Mouse (Mus musculus) limb, embryonic 13.5 days (tissue): ENCODE data around the gene Castor2. TPM values are rescaled to one million over a fixed set of nuclear protein-coding genes. Genes with fewer than 3 reads are reported as not detected.

ENCODE experiments used
- ATAC-seq: fragments of 200-750 bp; cut with Nextera tagmentation; 2 replicates; pipeline ENCODE4 v1.8.0; 2017; ENCODE audit warnings: low read depth, moderate number of reproducible peaks, moderate TSS enrichment; ENCODE audit not compliant: low FRiP score
- H3K27ac ChIP-seq: fragments of 300-500 bp; sonication (generic); 2 replicates; pipeline ENCODE4 v1.5.1; 2015; ENCODE audit warnings: inconsistent platforms, mild to moderate bottlenecking, moderate library complexity
- H3K27me3 ChIP-seq: fragments of 300-500 bp; sonication (generic); 2 replicates; pipeline ENCODE4 v1.6.1; 2015; ENCODE audit warnings: mild to moderate bottlenecking, inconsistent platforms
- H3K36me3 ChIP-seq: fragments of 300-500 bp; sonication (generic); 2 replicates; pipeline ENCODE4 v1.6.1; 2015; ENCODE audit warnings: inconsistent platforms, mild to moderate bottlenecking, moderate library complexity
- H3K4me1 ChIP-seq: fragments of 300-500 bp; sonication (generic); 2 replicates; pipeline ENCODE4 v1.6.1; 2015; ENCODE audit warnings: inconsistent platforms
- H3K4me2 ChIP-seq: fragments of 300-500 bp; sonication (generic); replicated peaks from 2 replicates; pipeline ENCODE4 v1.6.1; 2015; ENCODE audit warnings: inconsistent platforms, mild to moderate bottlenecking, moderate library complexity
- H3K4me3 ChIP-seq: fragments of 300-500 bp; sonication (generic); 2 replicates; pipeline ENCODE4 v1.5.1; 2015; ENCODE audit warnings: moderate library complexity, mild to moderate bottlenecking, inconsistent platforms
- H3K9ac ChIP-seq: fragments of 300-500 bp; sonication (generic); 2 replicates; pipeline ENCODE4 v1.6.1; 2015; ENCODE audit warnings: mild to moderate bottlenecking, inconsistent platforms
- H3K9me3 ChIP-seq: fragments of 300-500 bp; sonication (generic); 2 replicates; pipeline ENCODE4 v1.6.1; 2016; ENCODE audit warnings: inconsistent platforms
- WGBS: fragments of 180-500 bp; shearing (Covaris S2); methylation state at CpG from one replicate; pipeline ENCODE4 v1.1.7; 2015; 5-methylcytosine and 5-hydroxymethylcytosine counted together
- polyA plus RNA-seq: library from polyadenylated mRNA; unstranded; fragments of >200 nt; fragmentation: Nextera tagmentation; extraction: Ambion mirVana; gene quantifications from 2 replicates; pipeline ENCODE4 v1.2.1, GENCODE M21; 2015

The Castor2 gene
- polyA plus RNA-seq, 1 experiment from 2014 or later = 10.4 TPM

DNA sequence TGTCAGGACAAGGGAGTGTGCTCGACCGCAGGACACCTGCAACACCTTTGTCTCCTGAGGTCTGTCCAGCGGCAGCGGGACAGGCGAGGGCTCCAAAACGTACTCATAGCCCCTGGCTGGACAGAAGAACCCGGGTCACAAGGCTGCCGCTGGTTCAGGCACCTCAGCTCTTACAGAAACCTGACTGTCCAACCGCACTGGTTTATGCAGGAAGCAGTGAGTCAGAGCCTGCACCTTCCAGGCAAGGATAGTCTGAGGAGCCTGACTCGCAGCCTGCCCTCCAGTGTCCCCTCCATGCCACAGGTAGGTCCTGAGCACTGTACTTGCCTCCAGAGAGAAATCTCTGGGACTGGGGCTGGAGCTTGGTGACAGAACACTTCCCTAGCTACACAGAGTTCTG is 69.7 kb downstream of the Castor2 start:
- no peak overlapping the region for H3K9ac ChIP-seq
- 92% methylated on average over 8 of the region's 10 CpGs for WGBS
- H3K36me3 ChIP-seq = peaks cover 68% of the 10 kb centered on the region
- no peak overlapping the region for H3K4me3 ChIP-seq
- peaks cover 10% of the 10 kb centered on the region for H3K4me1 ChIP-seq
- H3K27me3 ChIP-seq = no peaks in the 10 kb centered on the region
- H3K27ac ChIP-seq = no peak overlapping the region
- no peaks in the 10 kb centered on the region for H3K9me3 ChIP-seq
- H3K4me2 ChIP-seq = no peak overlapping the region
- no peak for ATAC-seq

DNA sequence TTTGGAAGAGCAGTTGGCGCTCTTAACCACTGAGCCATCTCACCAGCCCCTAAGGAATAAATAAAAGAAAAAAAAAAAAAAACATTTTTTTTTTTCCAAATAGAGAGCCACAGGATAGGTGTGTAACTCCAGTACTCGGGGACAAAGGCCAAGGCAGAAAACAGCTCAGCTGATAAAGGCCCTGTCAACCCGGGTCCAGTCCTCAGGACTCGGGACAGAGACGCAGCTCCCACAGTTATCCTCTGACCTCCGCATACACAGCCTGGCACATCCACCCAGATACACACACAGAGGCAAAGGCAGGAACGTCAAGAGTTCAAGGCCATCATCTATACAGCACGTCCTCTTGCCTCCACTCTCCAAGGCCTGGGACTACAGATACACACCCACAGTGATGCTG is 70.7 kb downstream of the Castor2 start:
- Histone ChIP-seq H3K4me1 (peaks cover 13% of the 10 kb centered on the region), H3K36me3 (peaks cover 61% of the 10 kb centered on the region), H3K4me3 (no peak overlapping the region), H3K4me2 (no peak overlapping the region), H3K27ac (no peak overlapping the region), H3K9me3 (no peaks in the 10 kb centered on the region), H3K27me3 (no peaks in the 10 kb centered on the region), H3K9ac (no peak overlapping the region)
- no peak for ATAC-seq
- WGBS = 94% methylated on average over 8 of the region's 8 CpGs

DNA sequence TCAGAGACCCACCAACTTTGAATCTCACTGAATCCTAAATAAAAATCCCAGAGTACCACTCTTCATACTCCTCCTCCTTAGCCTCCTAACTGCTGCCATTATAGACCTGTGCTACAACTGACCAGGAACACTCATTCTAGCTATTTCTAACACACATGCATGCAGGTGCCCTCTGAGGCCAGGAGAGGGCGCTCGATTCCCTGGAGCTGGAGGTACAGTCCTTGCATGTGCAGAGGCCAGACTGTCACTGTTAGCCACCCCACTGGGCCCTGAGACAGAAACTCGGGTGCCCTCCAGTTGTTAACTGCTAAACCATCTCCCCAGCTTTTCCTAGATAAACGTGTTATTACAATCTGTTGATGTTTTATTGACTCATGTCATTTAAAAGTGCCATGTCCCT is 73.7 kb downstream of the Castor2 start:
- Histone ChIP-seq H3K9ac (no peak overlapping the region), H3K4me2 (no peak overlapping the region), H3K27ac (no peak overlapping the region), H3K4me1 (peaks cover 18% of the 10 kb centered on the region), H3K9me3 (no peaks in the 10 kb centered on the region), H3K36me3 (peaks cover 38% of the 10 kb centered on the region), H3K27me3 (no peaks in the 10 kb centered on the region), H3K4me3 (no peak overlapping the region)
- WGBS = 44% methylated on average over 4 of the region's 4 CpGs
- ATAC-seq = no peak

DNA sequence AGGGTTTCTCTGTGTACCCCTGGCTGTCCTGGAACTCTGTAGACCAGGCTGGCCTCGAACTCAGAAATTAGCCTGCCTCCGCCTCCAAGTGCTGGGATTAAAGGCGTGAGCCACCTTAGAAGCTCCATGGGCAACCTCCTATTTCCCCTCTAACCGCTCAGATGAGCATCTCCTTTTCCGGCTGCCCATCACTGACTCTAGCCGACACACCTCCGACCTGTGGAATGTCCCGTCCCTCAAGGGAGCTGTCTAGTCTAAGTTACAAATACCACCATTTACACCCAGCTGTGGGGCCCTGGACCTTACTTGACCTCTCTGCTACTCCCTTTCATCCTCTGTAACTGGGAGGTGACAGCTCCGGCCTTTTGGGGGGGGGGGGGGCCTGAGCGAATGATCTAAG is 76.2 kb downstream of the Castor2 start:
- 5% methylated on average over 10 of the region's 10 CpGs for WGBS
- Histone ChIP-seq H3K4me2 (peak overlapping the region; percentile 89), H3K27me3 (no peaks in the 10 kb centered on the region), H3K4me1 (peaks cover 18% of the 10 kb centered on the region), H3K36me3 (peaks cover 24% of the 10 kb centered on the region), H3K27ac (peak overlapping the region; percentile 73; the same call in 1 of the 2 replicates), H3K4me3 (peak overlapping the region; percentile 75), H3K9me3 (no peaks in the 10 kb centered on the region), H3K9ac (peak overlapping the region; percentile 83)
- ATAC-seq = no peak

DNA sequence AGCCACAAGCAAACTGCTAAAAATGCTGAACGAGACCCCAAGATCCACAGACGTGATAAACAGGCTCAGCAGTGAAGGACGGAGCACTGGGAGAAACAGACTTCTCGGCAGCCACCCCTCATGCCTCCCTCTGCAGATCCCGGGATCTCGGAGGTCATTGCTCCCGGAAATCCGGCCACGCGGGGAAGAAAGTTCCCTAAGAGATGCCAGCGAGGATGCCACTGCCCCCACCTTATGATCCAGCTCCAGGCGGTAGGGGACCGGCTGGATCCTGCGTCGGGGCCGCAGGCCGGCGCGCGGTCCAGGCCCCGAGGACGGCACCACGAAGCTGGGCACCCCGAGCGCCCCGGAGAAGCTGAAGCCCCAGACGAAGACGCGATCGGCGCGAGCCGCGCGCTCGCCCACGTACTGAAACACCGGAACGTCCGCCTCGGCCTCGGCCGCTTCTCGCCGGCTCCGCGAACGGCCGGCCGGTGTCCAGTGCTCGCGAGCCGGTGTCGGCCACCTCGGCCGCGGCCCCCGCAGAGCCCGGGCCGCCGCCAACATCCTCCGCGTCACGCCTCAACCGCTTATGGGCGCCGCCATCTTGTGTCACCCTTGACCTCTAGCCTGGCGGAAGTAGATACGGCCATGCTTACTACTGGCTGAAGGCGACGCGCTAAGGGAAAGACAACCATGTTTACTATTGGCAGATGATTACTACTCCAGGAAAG is 76.8 kb downstream of the Castor2 start, which contains the start of gene Rcc1l:
Rcc1l (minus strand) TSS at position 606 of the 713 bp plus-strand sequence.
- Histone ChIP-seq H3K4me1 (peaks cover 18% of the 10 kb centered on the region), H3K36me3 (peaks cover 18% of the 10 kb centered on the region), H3K4me3 (peak within 1 kb of the TSS; percentile 75), H3K9ac (peak within 1 kb of the TSS; percentile 83), H3K27ac (peak within 1 kb of the TSS; percentile 73; the same call in 1 of the 2 replicates), H3K4me2 (peak within 1 kb of the TSS; percentile 89), H3K27me3 (no peaks in the 10 kb centered on the region), H3K9me3 (no peaks in the 10 kb centered on the region)
- peak; percentile 93 for ATAC-seq
- under 1% methylated on average over 72 of the region's 72 CpGs for WGBS

DNA sequence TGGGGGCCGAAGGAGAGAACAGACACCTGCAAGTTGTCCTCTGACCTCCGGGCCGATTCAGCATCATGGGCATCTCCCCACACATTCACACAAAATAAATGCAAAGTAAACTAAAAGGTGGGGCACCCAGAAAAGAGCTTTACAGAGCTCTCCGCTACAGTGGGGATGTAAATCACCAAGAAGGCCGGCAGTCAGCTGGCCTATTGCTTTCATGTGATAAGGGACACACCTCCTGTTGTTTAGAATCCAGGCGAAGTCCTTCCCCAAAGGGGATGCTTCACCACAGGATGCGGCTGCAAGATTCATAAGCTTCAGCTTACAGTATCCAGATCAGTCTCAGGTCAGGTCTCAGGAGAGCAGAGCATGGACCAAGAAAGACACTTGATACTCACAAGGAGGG is 79.0 kb downstream of the Castor2 start:
- WGBS = 76% methylated on average over 7 of the region's 7 CpGs
- Histone ChIP-seq H3K9me3 (no peaks in the 10 kb centered on the region), H3K4me2 (no peak overlapping the region), H3K27me3 (no peaks in the 10 kb centered on the region), H3K36me3 (no peaks in the 10 kb centered on the region), H3K4me3 (no peak overlapping the region), H3K9ac (no peak overlapping the region), H3K27ac (no peak overlapping the region), H3K4me1 (peaks cover 34% of the 10 kb centered on the region)
- ATAC-seq = no peak

DNA sequence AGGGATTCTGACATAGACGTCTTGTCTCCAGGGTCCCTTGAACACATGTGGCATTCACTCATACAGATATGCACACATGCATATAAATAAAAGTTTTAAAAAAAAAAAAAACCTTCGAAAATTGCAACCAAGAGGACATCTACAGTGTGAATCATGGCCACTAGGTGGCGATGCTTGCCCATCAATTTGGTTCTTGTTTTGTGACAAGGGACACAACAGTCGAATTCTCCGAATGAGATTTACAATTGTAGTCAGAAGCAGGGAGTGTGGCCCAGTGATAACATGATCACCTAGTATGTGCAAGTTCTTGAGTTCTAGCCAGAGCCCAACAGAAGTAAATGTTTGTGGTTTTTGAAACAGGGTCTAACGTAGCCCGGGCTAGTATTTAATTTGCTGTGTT is 80.4 kb downstream of the Castor2 start:
- Histone ChIP-seq H3K9me3 (no peaks in the 10 kb centered on the region), H3K36me3 (no peaks in the 10 kb centered on the region), H3K4me2 (no peak overlapping the region), H3K4me3 (no peak overlapping the region), H3K27me3 (no peaks in the 10 kb centered on the region), H3K27ac (no peak overlapping the region), H3K4me1 (peaks cover 28% of the 10 kb centered on the region), H3K9ac (no peak overlapping the region)
- no peak for ATAC-seq
- 21% methylated on average over 7 of the region's 7 CpGs for WGBS

DNA sequence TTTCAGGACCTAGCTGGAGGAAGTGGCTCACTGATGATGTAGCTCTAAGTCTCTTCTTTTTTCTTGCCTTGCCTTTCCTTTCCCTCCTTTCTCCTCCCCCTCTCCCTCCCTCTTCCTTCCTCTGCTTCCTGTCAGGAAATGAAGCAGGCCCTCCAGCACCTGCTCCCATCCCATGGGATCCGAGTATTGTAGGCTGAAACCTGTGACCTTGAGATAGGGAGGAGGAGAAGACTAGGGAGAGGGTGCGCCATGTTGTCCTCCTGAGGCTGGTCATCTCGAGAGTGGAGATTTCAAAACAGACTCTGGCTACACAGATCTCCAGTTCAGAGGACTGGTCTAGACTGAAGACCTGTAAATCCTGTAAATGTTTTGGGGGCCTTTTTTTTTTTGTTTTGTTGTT is 82.7 kb downstream of the Castor2 start:
- Histone ChIP-seq H3K27ac (no peak overlapping the region; the same call in 1 of the 2 replicates), H3K4me1 (peaks cover 17% of the 10 kb centered on the region), H3K27me3 (no peaks in the 10 kb centered on the region), H3K36me3 (no peaks in the 10 kb centered on the region), H3K4me2 (no peak overlapping the region), H3K9ac (peak overlapping the region; percentile 25; the same call in 1 of the 2 replicates), H3K9me3 (no peaks in the 10 kb centered on the region), H3K4me3 (no peak overlapping the region)
- ATAC-seq = no peak
- 57% methylated on average over 3 of the region's 3 CpGs for WGBS

DNA sequence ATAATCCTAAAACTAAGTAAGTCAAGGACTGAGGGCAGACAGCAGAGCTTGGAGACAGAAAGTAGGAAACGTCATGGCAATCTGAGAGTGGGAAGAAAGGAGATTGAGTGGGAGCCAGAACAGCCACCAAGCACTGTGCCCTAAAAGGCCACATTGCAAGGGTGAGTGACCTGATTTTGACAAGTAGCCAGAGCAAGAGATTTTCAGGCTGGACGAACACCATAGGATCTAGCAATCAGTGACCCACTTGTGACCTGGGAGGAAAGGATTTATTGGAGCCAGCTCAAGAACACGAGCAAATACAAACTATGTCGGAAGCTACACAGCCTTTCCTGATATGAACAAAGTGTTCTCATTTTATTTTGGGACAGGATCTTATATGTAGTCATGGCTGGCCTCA is 83.2 kb downstream of the Castor2 start:
- peak overlapping the region; percentile 76 for H3K4me2 ChIP-seq
- H3K9ac ChIP-seq = peak overlapping the region; percentile 77; the same call in 1 of the 2 replicates
- ATAC-seq = no peak
- H3K36me3 ChIP-seq = no peaks in the 10 kb centered on the region
- no peak overlapping the region for H3K27ac ChIP-seq
- 0 out of 2 replicates have a peak, but pooled peaks cover 3% of the 10 kb centered on the region for H3K9me3 ChIP-seq
- peaks cover 17% of the 10 kb centered on the region for H3K4me1 ChIP-seq
- peak overlapping the region; percentile 65 for H3K4me3 ChIP-seq
- 62% methylated on average over 4 of the region's 4 CpGs for WGBS
- no peaks in the 10 kb centered on the region for H3K27me3 ChIP-seq

DNA sequence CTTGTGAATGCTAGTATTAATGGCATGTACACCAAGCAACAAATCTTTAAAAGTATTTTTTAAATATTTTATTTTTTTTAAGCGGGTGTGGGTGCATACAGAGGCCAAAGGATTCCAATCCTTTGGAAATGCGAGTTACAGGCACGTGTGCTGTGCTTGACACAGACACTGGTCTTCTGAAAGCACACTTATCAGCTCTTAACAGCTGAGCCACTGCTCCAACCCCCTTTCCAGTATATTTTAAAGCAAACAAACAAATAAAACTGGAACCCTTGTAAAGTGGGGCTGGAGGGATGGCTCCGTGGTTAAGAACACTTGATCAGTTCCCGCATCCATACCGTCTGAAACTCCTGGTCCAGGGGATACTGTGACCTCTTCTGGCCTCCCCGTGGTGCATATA is 83.7 kb downstream of the Castor2 start:
- H3K4me2 ChIP-seq = peak overlapping the region; percentile 76
- ATAC-seq = no peak
- 0 out of 2 replicates have a peak overlapping the region, but pooled peaks have one; percentile 92 for H3K27ac ChIP-seq
- H3K4me3 ChIP-seq = peak overlapping the region; percentile 65
- H3K9me3 ChIP-seq = 0 out of 2 replicates have a peak, but pooled peaks cover 3% of the 10 kb centered on the region
- H3K4me1 ChIP-seq = peaks cover 17% of the 10 kb centered on the region
- no peaks in the 10 kb centered on the region for H3K36me3 ChIP-seq
- H3K27me3 ChIP-seq = no peaks in the 10 kb centered on the region
- H3K9ac ChIP-seq = peak overlapping the region; percentile 77
- 51% methylated on average over 7 of the region's 7 CpGs for WGBS

DNA sequence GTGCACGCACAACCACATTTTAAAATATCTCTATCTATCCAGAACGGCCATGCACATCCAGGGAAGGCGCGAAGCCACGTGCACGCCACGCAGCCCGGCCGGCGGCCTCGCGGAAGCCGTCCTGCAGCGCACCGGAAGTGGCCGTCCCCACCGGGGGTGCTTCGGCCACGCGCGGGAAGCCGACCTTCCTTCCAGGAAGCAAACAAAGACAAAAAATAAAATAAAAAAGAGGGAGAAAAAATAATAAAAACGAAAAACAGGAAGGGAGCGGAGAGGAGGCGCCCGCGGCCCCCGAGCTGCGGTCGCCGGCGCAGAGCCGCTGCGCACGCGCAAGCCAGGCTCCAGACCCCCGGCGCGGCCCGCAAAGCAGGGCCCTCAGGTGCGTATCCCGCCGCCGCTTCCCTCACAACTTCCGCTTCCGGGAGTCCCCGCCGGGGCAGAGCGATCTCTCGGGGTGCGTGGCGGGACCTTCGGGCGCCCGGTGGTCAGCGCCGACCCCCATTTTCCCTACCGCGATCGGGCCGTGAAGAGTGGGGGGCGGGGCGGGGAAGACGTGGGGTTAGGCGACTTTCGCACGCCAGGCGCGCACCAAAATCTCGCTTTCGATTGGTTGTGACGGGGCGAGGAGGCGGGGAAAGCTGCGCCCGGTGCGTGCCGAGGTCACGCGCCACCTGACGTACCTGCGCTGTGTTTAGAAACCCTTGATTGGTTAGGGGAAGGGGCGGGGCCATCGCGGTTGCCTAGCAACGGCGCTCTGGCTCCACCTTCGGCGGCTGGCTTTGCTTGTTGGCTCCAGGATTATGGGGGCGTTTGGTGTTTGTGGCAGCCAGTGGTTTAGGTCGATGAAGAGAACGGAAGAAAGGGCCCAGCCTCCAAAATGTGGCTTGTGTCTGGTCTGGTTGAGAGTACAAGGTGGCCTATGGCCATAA is 84.6 kb downstream of the Castor2 start, which contains the start of gene Gtf2ird2:
Gtf2ird2 (plus strand) TSS at position 140 of the 929 bp plus-strand sequence.
- 0 out of 2 replicates have a peak, but pooled peaks cover 3% of the 10 kb centered on the region for H3K9me3 ChIP-seq
- under 1% methylated on average over 92 of the region's 92 CpGs for WGBS
- peak within 1 kb of the TSS; percentile 92 for H3K27ac ChIP-seq
- peak within 1 kb of the TSS; percentile 65 for H3K4me3 ChIP-seq
- H3K27me3 ChIP-seq = no peaks in the 10 kb centered on the region
- no peaks in the 10 kb centered on the region for H3K36me3 ChIP-seq
- H3K4me2 ChIP-seq = peak within 1 kb of the TSS; percentile 76
- H3K4me1 ChIP-seq = peaks cover 17% of the 10 kb centered on the region
- peak within 1 kb of the TSS; percentile 77 for H3K9ac ChIP-seq
- ATAC-seq = peak; percentile 95

DNA sequence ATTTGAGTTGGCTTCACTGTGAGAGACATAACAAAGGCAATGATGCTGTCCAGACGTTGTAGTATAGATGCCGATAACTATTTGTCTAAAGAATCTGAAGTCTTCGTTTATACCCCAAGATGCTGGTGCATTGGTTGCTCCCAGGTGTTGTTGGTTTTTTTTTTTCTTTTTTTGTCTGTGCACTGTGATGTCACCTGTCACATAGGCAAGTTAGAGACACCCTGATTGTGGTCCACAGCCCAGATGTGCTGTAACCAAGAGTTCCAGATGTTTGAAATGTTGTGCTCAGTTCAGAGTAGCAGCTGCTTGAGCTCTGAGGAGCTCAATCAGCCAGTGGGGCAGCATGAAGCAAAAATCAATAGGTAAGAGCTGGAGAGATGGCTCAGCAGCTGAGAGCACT is 86.5 kb downstream of the Castor2 start:
- Histone ChIP-seq H3K27me3 (no peaks in the 10 kb centered on the region), H3K27ac (no peak overlapping the region), H3K9ac (no peak overlapping the region), H3K4me1 (peaks cover 17% of the 10 kb centered on the region), H3K4me2 (no peak overlapping the region), H3K4me3 (no peak overlapping the region), H3K36me3 (no peaks in the 10 kb centered on the region), H3K9me3 (0 out of 2 replicates have a peak, but pooled peaks cover 3% of the 10 kb centered on the region)
- WGBS = 88% methylated on average over 3 of the region's 3 CpGs
- no peak for ATAC-seq
